Mouse (Mus musculus) liver, adult 2 months (tissue): ENCODE data around the gene Wnk2.

ENCODE experiments used
- CTCF ChIP-seq: fragments of 200-500 bp; IDR thresholded peaks from 2 replicates; pipeline ENCODE4 v1.5.1; 2011; ENCODE audit warnings: low read depth, low read length, control low read depth
- POLR2A ChIP-seq: fragments of 200-500 bp; IDR thresholded peaks from 2 replicates; pipeline ENCODE4 v1.6.1; 2011; ENCODE audit warnings: low read length, control low read depth; ENCODE audit not compliant: insufficient read depth; ENCODE audit errors: extremely low read depth

- TF ChIP-seq CTCF, result no peak
- no peak for TF ChIP-seq POLR2A
Measured at GRCm38 (mm10) chr13:49146040-49146697, 1.6 kb downstream of the Wnk2 start.
